In the genomic region with DNA sequence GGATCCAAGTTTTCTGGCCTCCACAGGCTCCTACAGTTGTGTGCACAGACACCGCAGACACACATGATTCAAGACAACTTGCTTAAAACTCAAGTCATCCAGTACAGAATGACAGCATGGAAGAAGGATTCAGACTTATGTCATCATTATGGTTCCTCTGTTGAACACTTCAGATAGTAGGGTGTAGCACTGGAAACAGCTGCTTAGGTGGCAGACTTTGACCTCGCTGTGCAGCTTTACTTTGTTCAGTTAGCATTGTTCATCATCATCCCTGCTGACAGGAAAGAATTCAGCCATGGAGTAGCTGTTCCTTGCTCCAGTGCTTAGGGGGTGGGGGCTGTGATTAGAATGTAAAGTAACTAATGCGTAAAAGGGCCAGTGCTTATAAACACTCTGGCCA, we compare ENCODE assay signal across 28 mouse cellular contexts. TPM values are rescaled to one million over a fixed set of nuclear protein-coding genes. Genes with fewer than 3 reads are reported as not detected.
"Had no signal": no experiment of that assay in that cellular context is flagged by ENCODE, and none has a peak within 500 bp of the region (broad histone marks: within the 10 kb centered on the region; RNA-seq: fewer than 3 reads in every experiment).

No protein-coding gene starts in this region.

- H3K9ac ChIP-seq: heart, embryonic 12.5 days; hindbrain, embryonic 12.5 days; hindbrain, embryonic 14.5 days; limb, embryonic 12.5 days; liver, embryonic 13.5 days; liver, embryonic 15.5 days had no signal

- ATAC-seq: hindbrain, postnatal 0 days had no signal

- H3K27ac ChIP-seq: gastrocnemius, adult 2 months; heart, embryonic 10.5 days; hindbrain, embryonic 10.5 days; hindbrain, embryonic 12.5 days; hindbrain, embryonic 14.5 days; hindbrain, postnatal 0 days; layer of hippocampus, adult 2 months; left cerebral cortex, adult 2 months; limb, embryonic 10.5 days; limb, embryonic 12.5 days; liver, embryonic 13.5 days; liver, embryonic 15.5 days had no signal

- H3K4me2 ChIP-seq: heart, embryonic 12.5 days; hindbrain, embryonic 12.5 days; hindbrain, embryonic 14.5 days; limb, embryonic 12.5 days; liver, embryonic 11.5 days; liver, embryonic 13.5 days; liver, embryonic 15.5 days had no signal

- H3K4me3 ChIP-seq: gastrocnemius, adult 2 months; heart, embryonic 10.5 days; heart, embryonic 12.5 days; hindbrain, embryonic 10.5 days; hindbrain, embryonic 12.5 days; layer of hippocampus, adult 2 months; left cerebral cortex, adult 2 months; limb, embryonic 10.5 days; limb, embryonic 12.5 days; liver, embryonic 13.5 days; liver, embryonic 15.5 days had no signal

- DNase-seq: gastrocnemius, adult 2 months; gastrocnemius, postnatal 10 days; gastrocnemius, postnatal 25 days; heart, adult 18-20 months; heart, postnatal 10 days; heart, postnatal 4 days; kidney, adult 18-20 months; kidney, adult 8-10 months; kidney, postnatal 10 days; kidney, postnatal 25 days; kidney, postnatal 4 days; liver; liver, embryonic 13.5 days had no signal

- H3K9me3 ChIP-seq: heart, embryonic 10.5 days; heart, embryonic 12.5 days; hindbrain, embryonic 10.5 days; hindbrain, embryonic 12.5 days; limb, embryonic 10.5 days; limb, embryonic 12.5 days; liver, embryonic 13.5 days; liver, embryonic 15.5 days had no signal

- H3K27me3 ChIP-seq: heart, embryonic 12.5 days; hindbrain, embryonic 12.5 days; limb, embryonic 12.5 days; liver, embryonic 13.5 days; liver, embryonic 15.5 days had no signal

- H3K4me1 ChIP-seq: heart, embryonic 10.5 days; heart, embryonic 12.5 days; hindbrain, embryonic 10.5 days; hindbrain, embryonic 12.5 days; limb, embryonic 10.5 days; limb, embryonic 12.5 days; liver, embryonic 13.5 days; liver, embryonic 15.5 days had no signal

RNA-seq across cellular contexts. Expression of a gene that starts 17.1 kb away (rescaled TPM):
- total RNA-seq: gastrocnemius, adult 2 months; gastrocnemius, postnatal 10 days; gastrocnemius, postnatal 25 days; heart, adult 18-20 months; heart, adult 8-10 months; heart, postnatal 10 days; heart, postnatal 25 days; heart, postnatal 4 days had no signal
- polyA plus RNA-seq: intestine, embryonic 14.5 days had no signal
